Comparison of ENCODE assay signal across 17 mouse cellular contexts in genomic region chr6:117060688-117061087, GRCm38 (mm10).
DNase-seq lines count a peak whose midpoint lies in the region; ATAC-seq lines count a peak whose summit lies in the region.
"Had no signal": no experiment of that assay in that cellular context is flagged by ENCODE, and none has a peak within 500 bp of the region (broad histone marks: within the 10 kb centered on the region; RNA-seq: fewer than 3 reads in every experiment).

No protein-coding gene starts in this region.

- intact Hi-C loops in heart, postnatal 36 days (cut with DNase I): no loop called here

- no peak overlapping the region for H3K27ac ChIP-seq in heart, embryonic 12.5 days (ENCODE audit: poor library complexity, severe bottlenecking)
- H3K27ac ChIP-seq: embryonic facial prominence, embryonic 15.5 days; forebrain, embryonic 15.5 days; heart, adult 2 months; hindbrain, embryonic 14.5 days had no signal

- H3K9ac ChIP-seq in heart, embryonic 12.5 days: no peak overlapping the region
- H3K9ac ChIP-seq: embryonic facial prominence, embryonic 15.5 days; forebrain, embryonic 15.5 days; hindbrain, embryonic 14.5 days had no signal

- H3K4me3 ChIP-seq in heart, embryonic 12.5 days: no peak overlapping the region
- H3K4me3 ChIP-seq: embryonic facial prominence, embryonic 15.5 days; forebrain, embryonic 15.5 days; heart, adult 2 months had no signal

- DNase-seq in adrenal gland, adult (ENCODE audit: inconsistent age in 2 of 2, low spot score in 1 of 2): peak; percentile 6 to 37
- no peak for DNase-seq in adrenal gland, adult 8-10 months
- peak; percentile 30 to 44 for DNase-seq in heart, adult 9 months (ENCODE audit: low spot score in 2 of 2)
- DNase-seq in 3T3-L1 (ENCODE audit: low read depth, low spot score): peak; percentile 43
- peak; percentile 11 to 19 for DNase-seq in heart, postnatal 36 days
- no peak for DNase-seq in layer of hippocampus, adult 9-10 months (ENCODE audit: low spot score)
- DNase-seq in B cell, adult 2 months: no peak
- DNase-seq: cerebellum, postnatal 36 days; liver; lung, postnatal 10 days; thymus, adult 18-20 months had no signal

- H3K27me3 ChIP-seq in heart, embryonic 12.5 days (replicated peaks): peaks cover 14% of the 10 kb centered on the region
- H3K27me3 ChIP-seq: embryonic facial prominence, embryonic 15.5 days; forebrain, embryonic 15.5 days had no signal

- no peaks in the 10 kb centered on the region for H3K9me3 ChIP-seq in heart, embryonic 12.5 days (replicated peaks)
- H3K9me3 ChIP-seq: embryonic facial prominence, embryonic 15.5 days; forebrain, embryonic 15.5 days had no signal

- 71% methylated on average over 3 of the region's 3 CpGs for WGBS in heart, embryonic 12.5 days

- H3K4me2 ChIP-seq in heart, embryonic 12.5 days: no peak overlapping the region
- H3K4me2 ChIP-seq: embryonic facial prominence, embryonic 15.5 days; forebrain, embryonic 15.5 days; hindbrain, embryonic 14.5 days; midbrain, embryonic 11.5 days had no signal

- no peak for ATAC-seq in heart, embryonic 12.5 days (ENCODE audit: insufficient number of reproducible peaks, low FRiP score)
- ATAC-seq: forebrain, embryonic 15.5 days had no signal

- no peaks in the 10 kb centered on the region for H3K36me3 ChIP-seq in heart, embryonic 12.5 days
- H3K36me3 ChIP-seq: embryonic facial prominence, embryonic 15.5 days; forebrain, embryonic 15.5 days had no signal

- H3K4me1 ChIP-seq in heart, embryonic 12.5 days (replicated peaks): no peaks in the 10 kb centered on the region

Comparison
In these comparisons a context has a peak if more than half of its experiments do, and no peak if none do; other contexts are left out.
1. DNase-seq: peak in adrenal gland, adult (2 of 2), heart, adult 9 months (2 of 2), 3T3-L1 (single experiment) and heart, postnatal 36 days (2 of 2); none in adrenal gland, adult 8-10 months (single experiment), layer of hippocampus, adult 9-10 months (single experiment) and B cell, adult 2 months (0 of 2).